ENCODE assay signal across 12 mouse cellular contexts in genomic region chr3:127224315-127225166, GRCm38 (mm10).
DNase-seq lines count a peak whose midpoint lies in the region; ATAC-seq and TF ChIP-seq lines count a peak whose summit lies in the region.
"Had no signal": no experiment of that assay in that cellular context is flagged by ENCODE, and none has a peak within 500 bp of the region (broad histone marks: within the 10 kb centered on the region; RNA-seq: fewer than 3 reads in every experiment).

No protein-coding gene starts in this region.

- peak overlapping the region; percentile 61 for H3K4me2 ChIP-seq in forebrain, embryonic 13.5 days
- H3K4me2 ChIP-seq in midbrain, embryonic 13.5 days (replicated peaks), result peak overlapping the region; percentile 58
- no peak overlapping the region for H3K4me2 ChIP-seq in kidney, embryonic 16.5 days (replicated peaks; ENCODE audit: low read depth, low read length)

- no peaks in the 10 kb centered on the region for H3K36me3 ChIP-seq in forebrain, embryonic 13.5 days (ENCODE audit: poor library complexity, severe bottlenecking)
- peaks cover 3% of the 10 kb centered on the region; the same call in 1 of the 2 replicates for H3K36me3 ChIP-seq in midbrain, embryonic 13.5 days
- H3K36me3 ChIP-seq in kidney, embryonic 16.5 days (ENCODE audit: insufficient read depth, low read length), result no peaks in the 10 kb centered on the region
- H3K36me3 ChIP-seq: embryonic facial prominence, embryonic 12.5 days; liver, embryonic 12.5 days had no signal

- peak; percentile 19; the same call in 1 of the 2 replicates for ATAC-seq in forebrain, embryonic 13.5 days
- 0 out of 2 replicates have a peak, but pooled peaks have one; percentile 5 for ATAC-seq in midbrain, embryonic 13.5 days
- ATAC-seq in kidney, embryonic 16.5 days (ENCODE audit: low FRiP score, low TSS enrichment), result no peak
- ATAC-seq: liver, embryonic 12.5 days had no signal

- DNase-seq in ES-CJ7 (ENCODE audit: low read depth, low spot score), result peak; percentile 23
- peak; percentile 62 to 63 for DNase-seq in cerebellum, adult 2 months
- DNase-seq in natural killer cell, adult 2 months (ENCODE audit: low spot score in 2 of 2), result no peak
- no peak for DNase-seq in right cerebral cortex, postnatal 14 days
- DNase-seq: adrenal gland, adult 2 months; layer of hippocampus, adult 9-11 months; thymus, postnatal 25 days had no signal

- H3K27ac ChIP-seq in cerebellum, adult 2 months (ENCODE audit: insufficient read depth, low read length), result peak overlapping the region; percentile 93
- peak overlapping the region; percentile 65 for H3K27ac ChIP-seq in forebrain, embryonic 13.5 days
- peak overlapping the region; percentile 89 for H3K27ac ChIP-seq in midbrain, embryonic 13.5 days
- H3K27ac ChIP-seq in kidney, embryonic 16.5 days (ENCODE audit: low read length), result no peak overlapping the region
- H3K27ac ChIP-seq: embryonic facial prominence, embryonic 12.5 days; liver, embryonic 12.5 days had no signal

- no peak for TF ChIP-seq CTCF in cerebellum, adult 2 months (IDR thresholded peaks at IDR 0.05; ENCODE audit: borderline replicate concordance, insufficient read depth, low read depth, low read length)

- no peaks in the 10 kb centered on the region for H3K9me3 ChIP-seq in forebrain, embryonic 13.5 days (replicated peaks)
- H3K9me3 ChIP-seq in midbrain, embryonic 13.5 days, result no peaks in the 10 kb centered on the region
- H3K9me3 ChIP-seq in kidney, embryonic 16.5 days (ENCODE audit: low read length), result no peaks in the 10 kb centered on the region
- H3K9me3 ChIP-seq: embryonic facial prominence, embryonic 12.5 days; liver, embryonic 12.5 days had no signal

- no peak for TF ChIP-seq POLR2A in cerebellum, adult 2 months (IDR thresholded peaks at IDR 0.05; ENCODE audit: borderline replicate concordance, insufficient read depth, low read length)

- 14% methylated on average over 13 of the region's 13 CpGs for WGBS in cerebellum, adult 2 months
- WGBS in forebrain, embryonic 13.5 days, result 54% methylated on average over 13 of the region's 13 CpGs
- WGBS in midbrain, embryonic 13.5 days, result 39% methylated on average over 13 of the region's 13 CpGs
- 63% methylated on average over 13 of the region's 13 CpGs for WGBS in kidney, embryonic 16.5 days

- H3K4me1 ChIP-seq in cerebellum, adult 2 months (ENCODE audit: control insufficient read depth, insufficient read depth, low read length), result peaks cover 4% of the 10 kb centered on the region; the same call in 1 of the 2 replicates
- H3K4me1 ChIP-seq in forebrain, embryonic 13.5 days, result peaks cover 20% of the 10 kb centered on the region
- H3K4me1 ChIP-seq in midbrain, embryonic 13.5 days (replicated peaks), result peaks cover 41% of the 10 kb centered on the region
- H3K4me1 ChIP-seq in kidney, embryonic 16.5 days (ENCODE audit: insufficient read depth, low read length), result peaks cover 13% of the 10 kb centered on the region
- H3K4me1 ChIP-seq: liver, embryonic 12.5 days had no signal

- peak overlapping the region; percentile 99 for H3K4me3 ChIP-seq in cerebellum, adult 2 months (replicated peaks; ENCODE audit: insufficient read depth, low read depth, low read length)
- H3K4me3 ChIP-seq in forebrain, embryonic 13.5 days, result peak overlapping the region; percentile 45
- H3K4me3 ChIP-seq in midbrain, embryonic 13.5 days (replicated peaks), result peak overlapping the region; percentile 58
- H3K4me3 ChIP-seq in kidney, embryonic 16.5 days (ENCODE audit: low read length), result no peak overlapping the region
- H3K4me3 ChIP-seq: liver, embryonic 12.5 days had no signal

- no peaks in the 10 kb centered on the region for H3K27me3 ChIP-seq in cerebellum, adult 2 months (ENCODE audit: control insufficient read depth, insufficient read depth, low read length)
- peaks cover 6% of the 10 kb centered on the region; the same call in 1 of the 2 replicates for H3K27me3 ChIP-seq in forebrain, embryonic 13.5 days
- no peaks in the 10 kb centered on the region for H3K27me3 ChIP-seq in midbrain, embryonic 13.5 days
- no peaks in the 10 kb centered on the region for H3K27me3 ChIP-seq in kidney, embryonic 16.5 days (ENCODE audit: insufficient read depth, low read length)
- H3K27me3 ChIP-seq: embryonic facial prominence, embryonic 12.5 days had no signal

- peak overlapping the region; percentile 62 for H3K9ac ChIP-seq in forebrain, embryonic 13.5 days
- peak overlapping the region; percentile 80 for H3K9ac ChIP-seq in midbrain, embryonic 13.5 days (replicated peaks)
- H3K9ac ChIP-seq in kidney, embryonic 16.5 days (replicated peaks; ENCODE audit: low read length), result no peak overlapping the region
- H3K9ac ChIP-seq: liver, embryonic 12.5 days had no signal

Comparison
In these comparisons a context has a peak if more than half of its experiments do, and no peak if none do; other contexts are left out.
1. DNase-seq: peak in ES-CJ7 (single experiment) and cerebellum, adult 2 months (2 of 2); none in natural killer cell, adult 2 months (0 of 2) and right cerebral cortex, postnatal 14 days (single experiment).